17 mouse cellular contexts compared by ENCODE assay signal in the genomic region with DNA sequence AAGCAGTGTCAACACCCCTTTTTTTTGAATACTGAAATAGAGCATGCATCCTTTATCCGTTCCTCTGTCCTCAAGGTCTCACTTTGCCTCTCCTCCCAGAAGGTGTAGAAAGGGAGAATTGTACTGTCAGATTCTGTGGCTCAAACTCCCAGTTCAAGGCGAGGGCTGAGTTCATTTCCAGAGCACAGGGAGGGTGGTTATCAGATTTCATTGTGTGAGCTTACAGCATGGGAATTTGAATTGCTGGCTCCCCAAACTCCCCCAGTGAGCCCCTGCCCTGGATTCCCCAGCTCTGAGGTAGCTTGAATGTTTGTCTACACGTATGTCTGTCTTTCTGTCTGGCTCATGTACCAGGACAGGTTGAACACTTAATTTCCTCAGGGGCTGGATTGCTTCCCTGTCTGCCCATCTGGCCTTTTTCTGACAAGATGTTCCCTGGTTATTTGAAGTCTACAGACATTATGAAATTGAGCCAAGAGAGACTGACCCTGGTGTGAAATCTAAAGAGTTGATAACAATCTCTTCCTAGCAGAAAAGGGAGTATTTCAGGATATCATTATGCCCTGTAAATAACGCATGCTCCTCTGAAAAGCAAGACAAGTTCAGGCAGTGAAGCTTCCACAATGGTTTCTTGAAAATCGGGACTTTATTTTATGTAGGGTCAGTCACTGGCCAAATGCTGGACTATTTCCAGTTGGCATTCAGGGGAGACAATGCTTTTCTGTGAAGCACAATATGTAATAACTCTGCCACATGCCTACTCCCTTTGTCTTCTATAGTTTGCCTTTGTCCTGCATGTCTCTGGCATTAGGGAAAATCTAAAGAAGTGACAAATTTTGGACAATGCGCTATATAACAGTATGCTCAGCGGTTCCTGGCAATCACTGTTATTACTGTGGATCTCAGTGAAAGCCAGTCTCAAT. TPM values are rescaled to one million over a fixed set of nuclear protein-coding genes. Genes with fewer than 3 reads are reported as not detected.
DNase-seq lines count a peak whose midpoint lies in the region; ATAC-seq and TF ChIP-seq lines count a peak whose summit lies in the region.
"Had no signal": no experiment of that assay in that cellular context is flagged by ENCODE, and none has a peak within 500 bp of the region (broad histone marks: within the 10 kb centered on the region; RNA-seq: fewer than 3 reads in every experiment).

No protein-coding gene starts in this region.

- H3K4me3 ChIP-seq in cerebellum, adult 2 months (replicated peaks; ENCODE audit: insufficient read depth, low read depth, low read length), result no peak overlapping the region
- no peak overlapping the region for H3K4me3 ChIP-seq in kidney, embryonic 15.5 days (replicated peaks)
- H3K4me3 ChIP-seq in hindbrain, embryonic 12.5 days, result no peak overlapping the region
- no peak overlapping the region for H3K4me3 ChIP-seq in lung, postnatal 0 days (ENCODE audit: low read depth, low read length)
- H3K4me3 ChIP-seq: embryonic facial prominence, embryonic 15.5 days; limb, embryonic 12.5 days had no signal

- no peak overlapping the region for H3K9ac ChIP-seq in kidney, embryonic 15.5 days
- H3K9ac ChIP-seq in hindbrain, embryonic 12.5 days, result no peak overlapping the region
- no peak overlapping the region for H3K9ac ChIP-seq in lung, postnatal 0 days (replicated peaks; ENCODE audit: low read depth)
- H3K9ac ChIP-seq: embryonic facial prominence, embryonic 15.5 days; limb, embryonic 12.5 days had no signal

- TF ChIP-seq EP300 in lung, postnatal 0 days (IDR thresholded peaks at IDR 0.05), result no peak

- H3K27ac ChIP-seq in cerebellum, adult 2 months (ENCODE audit: insufficient read depth, low read length), result no peak overlapping the region
- 0 out of 2 replicates have a peak overlapping the region, but pooled peaks have one; percentile 10 for H3K27ac ChIP-seq in kidney, embryonic 15.5 days
- peak overlapping the region; percentile 62 for H3K27ac ChIP-seq in hindbrain, embryonic 12.5 days
- H3K27ac ChIP-seq in lung, postnatal 0 days (ENCODE audit: low read length), result no peak overlapping the region
- H3K27ac ChIP-seq: embryonic facial prominence, embryonic 15.5 days; limb, embryonic 12.5 days; macrophage; stomach, postnatal 0 days had no signal

- no peaks in the 10 kb centered on the region for H3K36me3 ChIP-seq in kidney, embryonic 15.5 days
- no peaks in the 10 kb centered on the region for H3K36me3 ChIP-seq in hindbrain, embryonic 12.5 days
- H3K36me3 ChIP-seq in lung, postnatal 0 days (ENCODE audit: insufficient read depth, low read length), result no peaks in the 10 kb centered on the region
- H3K36me3 ChIP-seq: embryonic facial prominence, embryonic 15.5 days; limb, embryonic 12.5 days had no signal

- peak; percentile 32 to 37 for DNase-seq in cerebellum, adult 2 months
- DNase-seq in kidney, postnatal 25 days, result no peak
- peak; percentile 20 for DNase-seq in Muller cell, postnatal 12 days (ENCODE audit: inconsistent ontology term)
- no peak for DNase-seq in gastrocnemius, postnatal 10 days
- no peak for DNase-seq in lung, postnatal 0 days (ENCODE audit: low spot score)
- DNase-seq: adrenal gland, adult 8-10 months; kidney, adult 9 months; retina, postnatal 1 day; spleen, adult 18-20 months had no signal

- no peak overlapping the region for H3K4me2 ChIP-seq in kidney, embryonic 15.5 days
- H3K4me2 ChIP-seq in hindbrain, embryonic 12.5 days (replicated peaks), result no peak overlapping the region
- no peak overlapping the region for H3K4me2 ChIP-seq in lung, postnatal 0 days (replicated peaks; ENCODE audit: low read depth, low read length)
- H3K4me2 ChIP-seq: embryonic facial prominence, embryonic 15.5 days; limb, embryonic 12.5 days had no signal

- ATAC-seq in cerebellum, adult (ENCODE audit: insufficient number of reproducible peaks, low FRiP score, low TSS enrichment), result no peak
- ATAC-seq in kidney, embryonic 15.5 days (replicated peaks; ENCODE audit: low FRiP score), result peak; percentile 62; the same call in 1 of the 2 replicates
- ATAC-seq in hindbrain, embryonic 12.5 days (ENCODE audit: low FRiP score), result no peak
- ATAC-seq in lung, postnatal 0 days, result no peak

- 13% methylated on average over 7 of the region's 7 CpGs for WGBS in cerebellum, adult 2 months
- WGBS in kidney, embryonic 15.5 days, result 47% methylated on average over 7 of the region's 7 CpGs
- WGBS in hindbrain, embryonic 12.5 days, result 59% methylated on average over 7 of the region's 7 CpGs
- WGBS in lung, postnatal 0 days, result 57% methylated on average over 7 of the region's 7 CpGs

- H3K27me3 ChIP-seq in cerebellum, adult 2 months (ENCODE audit: control insufficient read depth, insufficient read depth, low read length), result no peaks in the 10 kb centered on the region
- peaks cover 13% of the 10 kb centered on the region for H3K27me3 ChIP-seq in kidney, embryonic 15.5 days
- H3K27me3 ChIP-seq in hindbrain, embryonic 12.5 days, result peaks cover 6% of the 10 kb centered on the region; the same call in 1 of the 2 replicates
- no peaks in the 10 kb centered on the region; the same call in 1 of the 2 replicates for H3K27me3 ChIP-seq in lung, postnatal 0 days (replicated peaks; ENCODE audit: insufficient read depth, low read length)
- H3K27me3 ChIP-seq: embryonic facial prominence, embryonic 15.5 days; limb, embryonic 12.5 days had no signal

- no peak for TF ChIP-seq POLR2A in cerebellum, adult 2 months (IDR thresholded peaks at IDR 0.05; ENCODE audit: borderline replicate concordance, insufficient read depth, low read length)

- H3K9me3 ChIP-seq in kidney, embryonic 15.5 days (replicated peaks), result no peaks in the 10 kb centered on the region
- no peaks in the 10 kb centered on the region for H3K9me3 ChIP-seq in hindbrain, embryonic 12.5 days (replicated peaks)
- H3K9me3 ChIP-seq in lung, postnatal 0 days (ENCODE audit: low read length), result no peaks in the 10 kb centered on the region
- H3K9me3 ChIP-seq: embryonic facial prominence, embryonic 15.5 days; limb, embryonic 12.5 days had no signal

- TF ChIP-seq CTCF in cerebellum, adult 2 months (IDR thresholded peaks at IDR 0.05; ENCODE audit: borderline replicate concordance, insufficient read depth, low read depth, low read length), result no peak
- TF ChIP-seq CTCF in lung, postnatal 0 days (IDR thresholded peaks at IDR 0.05), result no peak

- no peaks in the 10 kb centered on the region for H3K4me1 ChIP-seq in cerebellum, adult 2 months (ENCODE audit: control insufficient read depth, insufficient read depth, low read length)
- no peaks in the 10 kb centered on the region for H3K4me1 ChIP-seq in kidney, embryonic 15.5 days
- 0 out of 2 replicates have a peak, but pooled peaks cover 3% of the 10 kb centered on the region for H3K4me1 ChIP-seq in hindbrain, embryonic 12.5 days
- no peaks in the 10 kb centered on the region for H3K4me1 ChIP-seq in lung, postnatal 0 days (ENCODE audit: insufficient read depth, low read depth, low read length)
- H3K4me1 ChIP-seq: embryonic facial prominence, embryonic 15.5 days; limb, embryonic 12.5 days had no signal

RNA-seq across cellular contexts. Expression of a gene that starts 35.5 kb away (rescaled TPM):
- 2.5 and 2.8 TPM in 2 replicates for polyA plus RNA-seq in cerebellum, adult 2 months (2012; rRNA removed)
- 4.9 and 6.0 TPM in 2 replicates for polyA plus RNA-seq in kidney, embryonic 15.5 days (2015; fragmentation: Nextera tagmentation; extraction: Ambion mirVana)
- polyA plus RNA-seq in hindbrain, embryonic 12.5 days (2016; fragmentation: Nextera tagmentation; extraction: Ambion mirVana), result 220 and 266 TPM in 2 replicates
- total RNA-seq in gastrocnemius, postnatal 10 days (2021), result 1 to 10 TPM; 3.0 to 3.2 TPM
- 0.18 and 0.23 TPM in 2 replicates for polyA plus RNA-seq in lung, postnatal 0 days (2015; fragmentation: Nextera tagmentation; extraction: Ambion mirVana)
- total RNA-seq: hematopoietic stem cell, adult 5-6 weeks had no signal
- polyA plus RNA-seq: macrophage had no signal

Comparison
In these comparisons a context has a peak if more than half of its experiments do, and no peak if none do; other contexts are left out.
1. DNase-seq: peak in cerebellum, adult 2 months (2 of 2) and Muller cell, postnatal 12 days (single experiment); none in kidney, postnatal 25 days (0 of 2), gastrocnemius, postnatal 10 days (single experiment) and lung, postnatal 0 days (single experiment).
2. H3K27ac ChIP-seq: peak in kidney, embryonic 15.5 days (single experiment) and hindbrain, embryonic 12.5 days (single experiment); none in cerebellum, adult 2 months (single experiment) and lung, postnatal 0 days (single experiment).
3. RNA of a gene that starts 35.5 kb away (polyA plus RNA-seq): 220 to 266 TPM in hindbrain, embryonic 12.5 days; 4.9 to 6.0 TPM in kidney, embryonic 15.5 days, 2.5 to 2.8 TPM in cerebellum, adult 2 months and 0.18 to 0.23 TPM in lung, postnatal 0 days; every median in the first group is over 10 times any median in the second.